Mouse (Mus musculus): ENCODE results near the gene Fam117b. TPM values are rescaled to one million over a fixed set of nuclear protein-coding genes. Genes with fewer than 3 reads are reported as not detected.

Gene Fam117b
- total and polyA plus RNA-seq, 3 experiments: 62.7 to 126 (median 84.8) TPM

DNA sequence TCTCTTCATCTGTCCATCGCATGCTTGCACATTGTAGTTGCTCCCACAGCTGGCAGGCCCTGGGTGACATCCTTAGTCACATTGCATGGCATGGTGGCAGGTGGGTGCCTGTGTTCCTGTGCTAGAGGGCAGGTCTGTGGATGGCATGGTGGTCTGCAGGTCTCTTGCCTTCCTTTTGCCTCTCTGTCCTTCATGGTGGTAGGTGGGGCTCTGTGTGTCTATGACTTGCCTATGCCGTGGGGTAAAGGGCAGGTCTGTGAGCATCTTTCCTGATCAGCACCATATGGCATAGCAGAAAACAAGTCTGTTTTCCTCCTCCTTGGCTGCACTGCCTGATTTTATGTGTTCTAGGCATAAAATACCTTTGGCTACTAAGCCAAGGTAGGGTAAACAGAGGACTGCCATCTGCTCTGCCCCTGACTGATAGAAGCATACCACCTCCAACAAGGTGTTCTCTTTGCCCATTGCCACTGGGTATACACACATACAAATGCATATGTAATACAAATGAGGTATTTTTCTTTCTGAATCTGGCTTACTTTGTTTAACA is 14.4 kb downstream of the Fam117b start:
- no peak overlapping the region for H3K4me3 ChIP-seq (ENCODE audit: low read depth, low read length)
- peaks cover 38% of the 10 kb centered on the region for H3K36me3 ChIP-seq (replicated peaks)
- H3K9me3 ChIP-seq (replicated peaks): no peaks in the 10 kb centered on the region
- no peaks in the 10 kb centered on the region for H3K27me3 ChIP-seq (ENCODE audit: insufficient read depth, low read length)
- no peak for TF ChIP-seq GATA1 (IDR thresholded peaks at IDR 0.05; ENCODE audit: borderline replicate concordance, low read length)
- no peak for ATAC-seq (ENCODE audit: extremely low read depth, insufficient number of reproducible peaks, low FRiP score, poor library complexity, severe bottlenecking)
- H3K4me1 ChIP-seq (ENCODE audit: insufficient read depth, low read depth, low read length): peaks cover 54% of the 10 kb centered on the region
- no peak for DNase-seq (ENCODE audit: low spot score)

DNA sequence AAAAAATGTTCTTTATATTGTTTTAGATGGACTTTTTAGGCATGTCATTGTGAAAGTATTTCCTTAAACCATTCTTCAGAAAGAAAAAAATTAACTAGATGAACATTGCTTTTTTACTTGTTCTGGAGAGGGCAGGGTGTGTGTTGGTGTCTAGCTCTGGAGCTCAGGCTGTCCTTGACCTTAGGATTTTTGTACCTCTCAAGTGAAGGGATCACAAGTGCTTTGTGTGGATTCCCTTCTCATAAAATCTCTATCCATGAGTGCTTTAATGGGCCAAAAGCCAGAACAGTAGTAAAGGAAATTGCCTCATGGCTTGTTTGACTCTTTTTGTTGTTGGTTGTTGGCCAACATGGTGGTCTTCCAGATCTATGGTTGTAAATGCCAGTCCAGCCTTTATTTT is 18.1 kb downstream of the Fam117b start:
- H3K36me3 ChIP-seq (replicated peaks): peaks cover 32% of the 10 kb centered on the region
- no peak for DNase-seq (ENCODE audit: low spot score)
- H3K27me3 ChIP-seq (ENCODE audit: insufficient read depth, low read length): no peaks in the 10 kb centered on the region
- H3K4me3 ChIP-seq (ENCODE audit: low read depth, low read length): no peak overlapping the region
- TF ChIP-seq CTCF (IDR thresholded peaks at IDR 0.05; ENCODE audit: low read depth, low read length): no peak
- no peak for TF ChIP-seq TAL1 (conservative IDR thresholded peaks at IDR 0.05; ENCODE audit: low read depth, low read length)
- no peak for TF ChIP-seq GATA1 (IDR thresholded peaks at IDR 0.05; ENCODE audit: borderline replicate concordance, low read length)
- no peak for TF ChIP-seq GATA2 (IDR thresholded peaks at IDR 0.05; ENCODE audit: borderline replicate concordance, low read depth, low read length)
- peaks cover 48% of the 10 kb centered on the region for H3K4me1 ChIP-seq (ENCODE audit: insufficient read depth, low read depth, low read length)
- H3K9me3 ChIP-seq (replicated peaks): no peaks in the 10 kb centered on the region
- ATAC-seq (ENCODE audit: extremely low read depth, insufficient number of reproducible peaks, low FRiP score, poor library complexity, severe bottlenecking): no peak

DNA sequence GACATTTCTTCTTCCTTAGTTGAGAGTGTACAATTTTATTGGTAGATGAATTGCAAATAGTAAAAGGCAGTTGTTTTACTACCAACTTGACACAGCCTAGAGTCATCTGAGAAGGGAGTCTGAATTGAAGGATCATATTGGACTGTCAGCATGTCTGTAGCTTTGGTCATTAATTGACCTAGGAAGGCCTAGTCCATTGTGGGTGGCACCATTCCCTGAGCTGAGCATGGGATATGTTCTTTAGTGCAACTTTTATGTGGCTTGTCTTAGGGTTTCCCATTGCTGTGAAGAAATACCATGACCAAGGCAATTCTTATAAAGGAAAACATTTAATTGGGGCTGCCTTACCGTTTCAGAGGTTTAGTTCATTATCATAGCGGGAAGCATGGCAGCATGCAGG is 20.2 kb downstream of the Fam117b start:
- ATAC-seq (ENCODE audit: extremely low read depth, insufficient number of reproducible peaks, low FRiP score, poor library complexity, severe bottlenecking): no peak

DNA sequence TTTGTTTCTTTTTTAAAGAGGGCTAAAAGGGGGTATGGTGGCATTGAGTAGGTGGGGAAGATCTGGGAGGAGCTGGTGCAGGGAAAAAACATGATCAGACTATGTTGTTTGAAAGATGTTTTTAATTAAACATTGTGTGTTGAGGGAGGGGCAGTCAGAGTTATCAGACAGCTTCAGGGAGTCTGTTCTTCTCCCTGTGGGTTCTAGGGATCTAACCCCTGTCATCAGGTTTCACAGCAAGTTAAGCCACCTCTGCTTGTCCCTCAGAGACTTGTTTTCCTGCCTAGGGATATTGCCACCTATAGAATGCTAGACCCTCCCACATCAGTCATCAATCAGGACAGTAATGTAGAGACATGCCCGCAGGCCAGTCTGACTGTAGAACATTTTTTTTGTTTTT is 28.3 kb downstream of the Fam117b start:
- Histone ChIP-seq H3K4me1 (ENCODE audit: insufficient read depth, low read depth, low read length) (peaks cover 65% of the 10 kb centered on the region), H3K4me3 (ENCODE audit: low read depth, low read length) (no peak overlapping the region), H3K27me3 (ENCODE audit: insufficient read depth, low read length) (no peaks in the 10 kb centered on the region), H3K36me3 (replicated peaks) (peaks cover 27% of the 10 kb centered on the region), H3K9me3 (replicated peaks) (no peaks in the 10 kb centered on the region)
- TF ChIP-seq CTCF (IDR thresholded peaks at IDR 0.05; ENCODE audit: low read depth, low read length) (no peak), GATA2 (IDR thresholded peaks at IDR 0.05; ENCODE audit: borderline replicate concordance, low read depth, low read length) (no peak), POLR2AphosphoS5 (IDR thresholded peaks at IDR 0.05; ENCODE audit: insufficient replicate concordance, low read depth, low read length) (no peak), TAL1 (conservative IDR thresholded peaks at IDR 0.05; ENCODE audit: low read depth, low read length) (no peak), GATA1 (IDR thresholded peaks at IDR 0.05; ENCODE audit: borderline replicate concordance, low read length) (no peak)
- DNase-seq (ENCODE audit: low spot score): no peak
- ATAC-seq (ENCODE audit: extremely low read depth, insufficient number of reproducible peaks, low FRiP score, poor library complexity, severe bottlenecking): no peak; the same call in 1 of the 2 replicates

More for the DNA sequence above, 20.2 kb downstream of the Fam117b start:
- H3K4me3 ChIP-seq (ENCODE audit: low read depth, low read length): no peak overlapping the region
- H3K4me1 ChIP-seq (ENCODE audit: insufficient read depth, low read depth, low read length): peaks cover 42% of the 10 kb centered on the region
- TF ChIP-seq GATA2 (IDR thresholded peaks at IDR 0.05; ENCODE audit: borderline replicate concordance, low read depth, low read length): no peak
- no peak for TF ChIP-seq GATA1 (IDR thresholded peaks at IDR 0.05; ENCODE audit: borderline replicate concordance, low read length)
- TF ChIP-seq TAL1 (conservative IDR thresholded peaks at IDR 0.05; ENCODE audit: low read depth, low read length): no peak
- no peak for TF ChIP-seq POLR2AphosphoS5 (IDR thresholded peaks at IDR 0.05; ENCODE audit: insufficient replicate concordance, low read depth, low read length)
- TF ChIP-seq CTCF (IDR thresholded peaks at IDR 0.05; ENCODE audit: low read depth, low read length): no peak
- no peaks in the 10 kb centered on the region for H3K27me3 ChIP-seq (ENCODE audit: insufficient read depth, low read length)
- H3K9me3 ChIP-seq (replicated peaks): no peaks in the 10 kb centered on the region
- peaks cover 23% of the 10 kb centered on the region for H3K36me3 ChIP-seq (replicated peaks)
- no peak for DNase-seq (ENCODE audit: low spot score)

DNA sequence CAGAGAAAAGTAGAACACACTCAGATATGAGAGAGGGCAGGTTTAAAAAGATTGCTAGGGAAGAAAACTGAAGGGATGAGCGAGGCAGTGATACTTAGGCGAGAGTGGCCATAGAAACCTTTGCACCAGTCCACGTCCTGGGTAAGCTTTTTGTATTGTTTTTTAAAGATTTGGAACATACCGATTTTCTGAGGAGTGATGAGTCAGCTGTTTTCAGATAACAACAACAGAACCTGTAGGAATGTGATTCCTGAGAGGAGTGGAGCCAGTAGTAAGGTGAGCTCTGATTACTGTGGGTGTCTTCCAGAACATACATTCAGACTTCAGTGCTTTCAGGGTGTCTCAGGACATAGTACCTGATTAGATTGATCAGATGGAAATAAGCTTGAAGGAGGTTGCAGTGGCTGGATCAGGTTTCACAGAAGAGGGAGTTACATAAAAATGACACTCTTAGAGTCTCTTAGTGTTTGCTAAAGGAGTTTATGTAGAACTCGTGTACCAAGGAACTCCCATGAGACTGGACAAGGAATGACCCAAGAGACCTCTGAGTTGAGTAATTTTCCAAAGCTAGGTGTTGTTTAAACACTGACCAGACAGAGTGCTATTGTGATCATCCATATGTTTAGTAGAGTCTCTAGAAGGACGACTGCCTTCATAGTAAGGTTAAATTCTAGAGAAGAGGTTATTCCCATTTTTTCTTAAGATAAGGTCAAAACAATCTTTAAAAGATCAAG is 29.4 kb downstream of the Fam117b start:
- no peak for DNase-seq (ENCODE audit: low spot score)
- Histone ChIP-seq H3K9me3 (replicated peaks) (no peaks in the 10 kb centered on the region), H3K27me3 (ENCODE audit: insufficient read depth, low read length) (no peaks in the 10 kb centered on the region), H3K36me3 (replicated peaks) (peaks cover 27% of the 10 kb centered on the region), H3K4me3 (ENCODE audit: low read depth, low read length) (no peak overlapping the region), H3K4me1 (ENCODE audit: insufficient read depth, low read depth, low read length) (peaks cover 66% of the 10 kb centered on the region)
- TF ChIP-seq TAL1 (conservative IDR thresholded peaks at IDR 0.05; ENCODE audit: low read depth, low read length): no peak
- no peak for TF ChIP-seq CTCF (IDR thresholded peaks at IDR 0.05; ENCODE audit: low read depth, low read length)
- no peak for TF ChIP-seq GATA2 (IDR thresholded peaks at IDR 0.05; ENCODE audit: borderline replicate concordance, low read depth, low read length)
- TF ChIP-seq POLR2AphosphoS5 (IDR thresholded peaks at IDR 0.05; ENCODE audit: insufficient replicate concordance, low read depth, low read length): no peak
- no peak for TF ChIP-seq GATA1 (IDR thresholded peaks at IDR 0.05; ENCODE audit: borderline replicate concordance, low read length)
- ATAC-seq (ENCODE audit: extremely low read depth, insufficient number of reproducible peaks, low FRiP score, poor library complexity, severe bottlenecking): no peak

DNA sequence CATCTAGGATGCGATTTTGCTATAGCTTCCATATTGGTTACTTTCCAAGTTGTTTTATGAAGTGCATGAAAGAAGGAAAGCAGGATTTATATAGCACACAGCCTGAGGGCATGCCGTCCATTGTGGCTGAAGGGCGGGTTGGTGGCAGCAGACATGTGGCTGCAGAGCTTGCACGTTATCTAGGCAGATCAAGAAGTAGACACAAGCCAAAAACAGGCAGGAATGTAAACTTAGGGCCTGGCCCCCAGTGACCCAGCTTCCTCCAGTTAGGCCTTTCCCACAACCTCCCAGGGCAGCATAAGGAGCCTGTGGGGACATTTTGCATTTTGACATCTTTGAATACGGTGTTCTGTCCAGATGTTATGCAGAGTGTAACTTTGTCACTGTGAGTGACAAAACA is 31.0 kb downstream of the Fam117b start:
- no peaks in the 10 kb centered on the region for H3K9me3 ChIP-seq (replicated peaks)
- no peak for TF ChIP-seq TAL1 (conservative IDR thresholded peaks at IDR 0.05; ENCODE audit: low read depth, low read length)
- TF ChIP-seq GATA2 (IDR thresholded peaks at IDR 0.05; ENCODE audit: borderline replicate concordance, low read depth, low read length): no peak
- no peak for TF ChIP-seq POLR2AphosphoS5 (IDR thresholded peaks at IDR 0.05; ENCODE audit: insufficient replicate concordance, low read depth, low read length)
- TF ChIP-seq CTCF (IDR thresholded peaks at IDR 0.05; ENCODE audit: low read depth, low read length): no peak
- TF ChIP-seq GATA1 (IDR thresholded peaks at IDR 0.05; ENCODE audit: borderline replicate concordance, low read length): no peak
- ATAC-seq (ENCODE audit: extremely low read depth, insufficient number of reproducible peaks, low FRiP score, poor library complexity, severe bottlenecking) (no peak; the same call in 1 of the 2 replicates), DNase-seq (ENCODE audit: low spot score) (no peak)
- no peak overlapping the region for H3K4me3 ChIP-seq (ENCODE audit: low read depth, low read length)
- peaks cover 63% of the 10 kb centered on the region for H3K4me1 ChIP-seq (ENCODE audit: insufficient read depth, low read depth, low read length)
- H3K27me3 ChIP-seq (ENCODE audit: insufficient read depth, low read length): no peaks in the 10 kb centered on the region
- H3K36me3 ChIP-seq (replicated peaks): peaks cover 28% of the 10 kb centered on the region

Measured in G1E (cell line).